Mouse (Mus musculus): ENCODE measurements around the gene Tacc2. TPM values are rescaled to one million over a fixed set of nuclear protein-coding genes. Genes with fewer than 3 reads are reported as not detected.
A peak's percentile ranks its signal among the peaks of the same experiment; 100 is the strongest.

The Tacc2 gene
- total and polyA plus RNA-seq, 2 experiments = 10.0 to 14.3 TPM

DNA sequence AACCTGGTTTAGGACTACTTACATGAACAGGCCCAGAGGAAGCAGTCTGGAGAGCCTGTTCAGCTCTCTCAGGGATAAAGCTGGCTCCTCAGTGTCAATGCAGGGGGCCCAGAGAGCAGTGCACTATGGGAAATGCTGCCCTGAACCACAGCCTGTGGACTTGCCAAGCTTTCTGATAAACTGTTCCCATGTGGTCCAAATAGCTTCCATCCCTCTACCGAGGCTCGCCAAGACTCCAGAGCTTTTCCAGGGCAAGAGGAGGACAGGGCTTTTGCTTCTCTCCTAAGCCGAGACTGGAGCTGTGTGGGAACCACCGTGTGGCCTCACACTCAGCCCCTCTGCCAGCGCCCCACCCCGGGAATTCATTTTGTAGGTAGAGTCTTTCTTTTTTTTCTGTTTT is 101.2 kb downstream of the Tacc2 start:
- Histone ChIP-seq H3K4me1 (ENCODE audit: control insufficient read depth, insufficient read depth, low read length) (no peaks in the 10 kb centered on the region), H3K27me3 (ENCODE audit: control insufficient read depth, insufficient read depth, low read length) (no peaks in the 10 kb centered on the region), H3K79me2 (ENCODE audit: control insufficient read depth, insufficient read depth, low read length) (peaks cover 7% of the 10 kb centered on the region; the same call in 1 of the 2 replicates), H3K4me3 (ENCODE audit: insufficient read depth, low read depth, low read length) (no peak overlapping the region), H3K27ac (replicated peaks; ENCODE audit: insufficient read depth, low read depth, low read length) (no peak overlapping the region), H3K36me3 (ENCODE audit: control insufficient read depth, insufficient read depth, low read length) (peaks cover 4% of the 10 kb centered on the region; the same call in 1 of the 2 replicates), H3K9ac (ENCODE audit: low read depth, low read length) (no peak overlapping the region)
- no peak for DNase-seq (ENCODE audit: extremely low read depth, low read depth, low spot score)
- TF ChIP-seq POLR2A (IDR thresholded peaks at IDR 0.05; ENCODE audit: extremely low read depth, insufficient read depth, low read length) (no peak), CTCF (IDR thresholded peaks at IDR 0.05; ENCODE audit: low read depth, low read length) (no peak)
- WGBS = 91% methylated on average over 6 of the region's 6 CpGs

GRCm38 (mm10) chr7:130681798-130682197 is 104.6 kb downstream of the Tacc2 start:
- Histone ChIP-seq H3K9ac (ENCODE audit: low read depth, low read length) (no peak overlapping the region), H3K79me2 (ENCODE audit: control insufficient read depth, insufficient read depth, low read length) (peaks cover 2% of the 10 kb centered on the region; the same call in 1 of the 2 replicates), H3K4me1 (ENCODE audit: control insufficient read depth, insufficient read depth, low read length) (no peaks in the 10 kb centered on the region), H3K27ac (replicated peaks; ENCODE audit: insufficient read depth, low read depth, low read length) (no peak overlapping the region), H3K36me3 (ENCODE audit: control insufficient read depth, insufficient read depth, low read length) (no peaks in the 10 kb centered on the region), H3K4me3 (ENCODE audit: insufficient read depth, low read depth, low read length) (no peak overlapping the region), H3K27me3 (ENCODE audit: control insufficient read depth, insufficient read depth, low read length) (no peaks in the 10 kb centered on the region)
- no peak for DNase-seq (ENCODE audit: extremely low read depth, low read depth, low spot score)
- WGBS = 69% methylated on average over 4 of the region's 4 CpGs
- TF ChIP-seq POLR2A (IDR thresholded peaks at IDR 0.05; ENCODE audit: extremely low read depth, insufficient read depth, low read length) = no peak
- no peak for TF ChIP-seq CTCF (IDR thresholded peaks at IDR 0.05; ENCODE audit: low read depth, low read length)

DNA sequence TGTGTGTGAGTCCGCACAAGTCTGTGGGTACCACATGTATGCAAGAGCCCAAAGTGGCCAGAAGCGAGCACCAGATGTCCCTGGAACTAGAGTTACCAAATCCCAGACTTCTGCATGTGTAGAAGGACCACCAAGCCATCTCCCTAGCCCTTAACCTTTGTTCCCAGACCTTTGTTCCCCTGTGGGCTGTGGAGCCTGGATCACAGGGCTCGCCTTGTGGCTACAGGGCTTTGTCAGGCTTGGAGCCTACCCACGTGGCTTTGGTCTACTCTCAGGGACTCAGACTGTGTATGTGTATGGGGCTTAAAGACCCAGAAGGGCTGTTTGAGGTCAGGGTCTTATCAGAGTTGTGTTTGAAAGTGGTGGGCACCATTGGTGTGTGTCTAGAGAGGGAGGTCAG is 111.4 kb downstream of the Tacc2 start:
- TF ChIP-seq POLR2A (IDR thresholded peaks at IDR 0.05; ENCODE audit: extremely low read depth, insufficient read depth, low read length) (no peak), CTCF (IDR thresholded peaks at IDR 0.05; ENCODE audit: low read depth, low read length) (no peak)
- H3K9ac ChIP-seq (ENCODE audit: low read depth, low read length) = no peak overlapping the region
- H3K27ac ChIP-seq (replicated peaks; ENCODE audit: insufficient read depth, low read depth, low read length) = no peak overlapping the region
- no peaks in the 10 kb centered on the region for H3K27me3 ChIP-seq (ENCODE audit: control insufficient read depth, insufficient read depth, low read length)
- no peak for DNase-seq (ENCODE audit: extremely low read depth, low read depth, low spot score)
- 78% methylated on average over 4 of the region's 4 CpGs for WGBS
- peaks cover 13% of the 10 kb centered on the region; the same call in 1 of the 2 replicates for H3K79me2 ChIP-seq (ENCODE audit: control insufficient read depth, insufficient read depth, low read length)
- H3K4me3 ChIP-seq (ENCODE audit: insufficient read depth, low read depth, low read length) = no peak overlapping the region
- H3K36me3 ChIP-seq (ENCODE audit: control insufficient read depth, insufficient read depth, low read length) = no peaks in the 10 kb centered on the region
- peaks cover 16% of the 10 kb centered on the region for H3K4me1 ChIP-seq (ENCODE audit: control insufficient read depth, insufficient read depth, low read length)

- peak; percentile 65 for DNase-seq (ENCODE audit: extremely low read depth, low read depth, low spot score)
These were observed 113.6 kb downstream of the Tacc2 start for GRCm38 (mm10) chr7:130690869-130691268.

DNA sequence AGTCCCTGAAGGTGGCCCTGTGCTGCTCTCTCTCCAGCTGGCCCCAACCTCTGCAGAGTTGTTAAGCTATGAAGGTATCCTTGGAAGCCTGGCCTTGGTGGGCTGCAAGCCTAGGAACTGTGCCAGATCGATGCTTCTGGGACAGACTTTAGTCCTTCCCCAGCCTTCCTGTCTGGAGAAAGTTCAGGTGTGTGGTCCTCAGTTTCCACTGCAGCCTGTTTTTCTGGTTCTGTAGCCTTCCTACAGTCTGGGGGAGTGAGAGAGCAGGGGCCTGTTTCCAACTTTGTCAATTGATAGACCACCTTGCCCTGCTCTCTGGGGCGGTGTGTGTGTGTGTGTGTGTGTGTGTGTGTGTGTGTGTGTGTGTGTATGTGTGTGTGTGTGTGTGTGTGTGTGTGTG is 114.7 kb downstream of the Tacc2 start:
- TF ChIP-seq CTCF (IDR thresholded peaks at IDR 0.05; ENCODE audit: low read depth, low read length) (no peak), POLR2A (IDR thresholded peaks at IDR 0.05; ENCODE audit: extremely low read depth, insufficient read depth, low read length) (no peak)
- H3K27ac ChIP-seq (replicated peaks; ENCODE audit: insufficient read depth, low read depth, low read length) = no peak overlapping the region
- H3K4me1 ChIP-seq (ENCODE audit: control insufficient read depth, insufficient read depth, low read length) = peaks cover 16% of the 10 kb centered on the region
- no peaks in the 10 kb centered on the region for H3K36me3 ChIP-seq (ENCODE audit: control insufficient read depth, insufficient read depth, low read length)
- no peaks in the 10 kb centered on the region for H3K27me3 ChIP-seq (ENCODE audit: control insufficient read depth, insufficient read depth, low read length)
- peaks cover 19% of the 10 kb centered on the region; the same call in 1 of the 2 replicates for H3K79me2 ChIP-seq (ENCODE audit: control insufficient read depth, insufficient read depth, low read length)
- H3K4me3 ChIP-seq (ENCODE audit: insufficient read depth, low read depth, low read length) = no peak overlapping the region
- H3K9ac ChIP-seq (ENCODE audit: low read depth, low read length) = no peak overlapping the region
- WGBS = 69% methylated on average over 2 of the region's 2 CpGs
- no peak for DNase-seq (ENCODE audit: extremely low read depth, low read depth, low spot score)

More at GRCm38 (mm10) chr7:130690869-130691268, 113.6 kb downstream of the Tacc2 start:
- H3K27ac ChIP-seq (replicated peaks; ENCODE audit: insufficient read depth, low read depth, low read length) = no peak overlapping the region
- H3K4me1 ChIP-seq (ENCODE audit: control insufficient read depth, insufficient read depth, low read length) = peaks cover 16% of the 10 kb centered on the region
- H3K36me3 ChIP-seq (ENCODE audit: control insufficient read depth, insufficient read depth, low read length) = no peaks in the 10 kb centered on the region
- H3K27me3 ChIP-seq (ENCODE audit: control insufficient read depth, insufficient read depth, low read length) = no peaks in the 10 kb centered on the region
- no peak overlapping the region for H3K4me3 ChIP-seq (ENCODE audit: insufficient read depth, low read depth, low read length)
- WGBS = 33% methylated on average over 6 of the region's 6 CpGs
- H3K79me2 ChIP-seq (ENCODE audit: control insufficient read depth, insufficient read depth, low read length) = peaks cover 19% of the 10 kb centered on the region; the same call in 1 of the 2 replicates
- no peak overlapping the region for H3K9ac ChIP-seq (ENCODE audit: low read depth, low read length)
- TF ChIP-seq CTCF (IDR thresholded peaks at IDR 0.05; ENCODE audit: low read depth, low read length) = no peak
- TF ChIP-seq POLR2A (IDR thresholded peaks at IDR 0.05; ENCODE audit: extremely low read depth, insufficient read depth, low read length) = no peak

- H3K9ac ChIP-seq (ENCODE audit: low read depth, low read length) = peak overlapping the region; percentile 0
- H3K4me1 ChIP-seq (ENCODE audit: control insufficient read depth, insufficient read depth, low read length) = peaks cover 16% of the 10 kb centered on the region
- H3K36me3 ChIP-seq (ENCODE audit: control insufficient read depth, insufficient read depth, low read length) = no peaks in the 10 kb centered on the region
- no peak for TF ChIP-seq CTCF (IDR thresholded peaks at IDR 0.05; ENCODE audit: low read depth, low read length)
- no peak for TF ChIP-seq POLR2A (IDR thresholded peaks at IDR 0.05; ENCODE audit: extremely low read depth, insufficient read depth, low read length)
- no peak overlapping the region for H3K27ac ChIP-seq (replicated peaks; ENCODE audit: insufficient read depth, low read depth, low read length)
- no peak for DNase-seq (ENCODE audit: extremely low read depth, low read depth, low spot score)
- peaks cover 19% of the 10 kb centered on the region; the same call in 1 of the 2 replicates for H3K79me2 ChIP-seq (ENCODE audit: control insufficient read depth, insufficient read depth, low read length)
- 66% methylated on average over 39 of the region's 39 CpGs for WGBS
- H3K27me3 ChIP-seq (ENCODE audit: control insufficient read depth, insufficient read depth, low read length) = no peaks in the 10 kb centered on the region
- H3K4me3 ChIP-seq (ENCODE audit: insufficient read depth, low read depth, low read length) = peak overlapping the region; percentile 37; the same call in 1 of the 2 replicates
These were observed 115.2 kb downstream of the Tacc2 start for GRCm38 (mm10) chr7:130692392-130692942.

Data from liver, adult 2 months (tissue).